Mouse (Mus musculus): ENCODE data around the gene Tsku.

- no peak for TF ChIP-seq EP300 (optimal IDR thresholded peaks at IDR 0.05)
- no peak for TF ChIP-seq CTCF (IDR thresholded peaks at IDR 0.05; ENCODE audit: low read depth)
Observed at GRCm38 (mm10) chr7:98307921-98308606, 53.1 kb downstream of the Tsku start.
